9 mouse cellular contexts compared by ENCODE assay signal in the genomic region with DNA sequence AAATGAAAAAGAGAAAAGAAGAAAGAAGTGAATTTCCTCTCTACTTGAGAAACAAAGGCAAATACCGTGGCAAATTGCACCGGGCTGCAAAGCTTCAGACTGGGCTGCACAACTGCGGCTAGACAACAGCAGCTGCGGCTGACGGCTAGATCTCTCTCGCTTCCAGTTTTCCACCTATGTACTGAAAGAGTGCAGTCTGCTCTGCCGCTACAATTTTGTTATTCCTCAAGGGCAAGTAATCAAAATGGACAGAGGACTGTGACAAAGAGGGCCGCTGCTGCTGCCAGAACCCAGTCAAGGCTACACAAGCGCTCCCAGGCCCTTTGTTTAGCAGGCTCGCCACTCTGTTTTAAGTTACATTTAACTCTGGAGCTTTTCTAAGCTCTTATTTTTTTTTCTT. TPM values are rescaled to one million over a fixed set of nuclear protein-coding genes. Genes with fewer than 3 reads are reported as not detected.
DNase-seq lines count a peak whose midpoint lies in the region; ATAC-seq and TF ChIP-seq lines count a peak whose summit lies in the region.
"Had no signal": no experiment of that assay in that cellular context is flagged by ENCODE, and none has a peak within 500 bp of the region (broad histone marks: within the 10 kb centered on the region; RNA-seq: fewer than 3 reads in every experiment).

No protein-coding gene starts in this region.

- no peak for DNase-seq in cerebellum, adult 2 months
- no peak for DNase-seq in cerebellum, adult 9-10 months
- no peak for DNase-seq in lung, postnatal 14 days
- DNase-seq in forebrain, embryonic 14.5 days (ENCODE audit: low spot score), result peak; percentile 49
- no peak for DNase-seq in layer of hippocampus, postnatal 10 days (ENCODE audit: low spot score in 2 of 2)
- DNase-seq in left cerebral cortex, adult 8-10 months (ENCODE audit: low spot score in 2 of 2), result no peak

- no peaks in the 10 kb centered on the region for H3K36me3 ChIP-seq in lung, embryonic 15.5 days
- no peaks in the 10 kb centered on the region for H3K36me3 ChIP-seq in forebrain, embryonic 14.5 days (ENCODE audit: control insufficient read depth, insufficient read depth, low read length)
- H3K36me3 ChIP-seq in midbrain, embryonic 15.5 days (replicated peaks), result no peaks in the 10 kb centered on the region
- H3K36me3 ChIP-seq: intestine, embryonic 15.5 days had no signal

- no peak overlapping the region for H3K4me2 ChIP-seq in lung, embryonic 15.5 days
- no peak overlapping the region for H3K4me2 ChIP-seq in forebrain, embryonic 14.5 days (ENCODE audit: low read length)
- H3K4me2 ChIP-seq in midbrain, embryonic 15.5 days, result no peak overlapping the region
- H3K4me2 ChIP-seq: intestine, embryonic 15.5 days had no signal

- 67% methylated on average over 10 of the region's 10 CpGs for WGBS in cerebellum, adult 2 months
- 68% methylated on average over 10 of the region's 10 CpGs for WGBS in lung, embryonic 15.5 days
- WGBS in forebrain, embryonic 14.5 days, result 34% methylated on average over 10 of the region's 10 CpGs
- WGBS in midbrain, embryonic 15.5 days, result 37% methylated on average over 10 of the region's 10 CpGs

- H3K9me3 ChIP-seq in lung, embryonic 15.5 days, result no peaks in the 10 kb centered on the region
- H3K9me3 ChIP-seq in forebrain, embryonic 14.5 days (replicated peaks; ENCODE audit: control insufficient read depth, low read length), result no peaks in the 10 kb centered on the region
- no peaks in the 10 kb centered on the region for H3K9me3 ChIP-seq in midbrain, embryonic 15.5 days
- H3K9me3 ChIP-seq: intestine, embryonic 15.5 days had no signal

- ATAC-seq in lung, embryonic 15.5 days (ENCODE audit: borderline replicate concordance, extremely low read depth, low FRiP score, low TSS enrichment), result no peak
- 0 out of 2 replicates have a peak, but pooled peaks have one; percentile 24 for ATAC-seq in forebrain, embryonic 14.5 days
- no peak for ATAC-seq in midbrain, embryonic 15.5 days (replicated peaks)
- ATAC-seq: intestine, embryonic 15.5 days had no signal

- peaks cover 52% of the 10 kb centered on the region for H3K4me1 ChIP-seq in cerebellum, adult 2 months (ENCODE audit: control insufficient read depth, insufficient read depth, low read length)
- peaks cover 46% of the 10 kb centered on the region for H3K4me1 ChIP-seq in lung, embryonic 15.5 days
- H3K4me1 ChIP-seq in forebrain, embryonic 14.5 days (ENCODE audit: control insufficient read depth, insufficient read depth, low read length), result peaks cover 35% of the 10 kb centered on the region
- peaks cover 32% of the 10 kb centered on the region for H3K4me1 ChIP-seq in midbrain, embryonic 15.5 days

- no peak overlapping the region for H3K9ac ChIP-seq in lung, embryonic 15.5 days
- H3K9ac ChIP-seq in forebrain, embryonic 14.5 days (ENCODE audit: low read length), result peak overlapping the region; percentile 38; the same call in 1 of the 2 replicates
- no peak overlapping the region for H3K9ac ChIP-seq in midbrain, embryonic 15.5 days
- H3K9ac ChIP-seq: intestine, embryonic 15.5 days had no signal

- peak overlapping the region; percentile 46; the same call in 1 of the 2 replicates for H3K27ac ChIP-seq in cerebellum, adult 2 months (ENCODE audit: insufficient read depth, low read length)
- H3K27ac ChIP-seq in lung, embryonic 15.5 days, result peak overlapping the region; percentile 50; the same call in 1 of the 2 replicates
- peak overlapping the region; percentile 67 for H3K27ac ChIP-seq in forebrain, embryonic 14.5 days (ENCODE audit: low read depth, low read length)
- peak overlapping the region; percentile 43 for H3K27ac ChIP-seq in midbrain, embryonic 15.5 days
- H3K27ac ChIP-seq: intestine, embryonic 15.5 days had no signal

- no peaks in the 10 kb centered on the region for H3K27me3 ChIP-seq in cerebellum, adult 2 months (ENCODE audit: control insufficient read depth, insufficient read depth, low read length)
- H3K27me3 ChIP-seq in lung, embryonic 15.5 days, result no peaks in the 10 kb centered on the region
- H3K27me3 ChIP-seq in forebrain, embryonic 14.5 days (replicated peaks; ENCODE audit: control insufficient read depth, insufficient read depth, low read length), result no peaks in the 10 kb centered on the region
- H3K27me3 ChIP-seq in midbrain, embryonic 15.5 days (replicated peaks), result no peaks in the 10 kb centered on the region
- H3K27me3 ChIP-seq: intestine, embryonic 15.5 days had no signal

- TF ChIP-seq CTCF in cerebellum, adult 2 months (IDR thresholded peaks at IDR 0.05; ENCODE audit: borderline replicate concordance, insufficient read depth, low read depth, low read length), result no peak

- no peak overlapping the region for H3K4me3 ChIP-seq in cerebellum, adult 2 months (replicated peaks; ENCODE audit: insufficient read depth, low read depth, low read length)
- no peak overlapping the region for H3K4me3 ChIP-seq in lung, embryonic 15.5 days
- no peak overlapping the region for H3K4me3 ChIP-seq in forebrain, embryonic 14.5 days (ENCODE audit: low read depth, low read length)
- no peak overlapping the region for H3K4me3 ChIP-seq in midbrain, embryonic 15.5 days
- H3K4me3 ChIP-seq: intestine, embryonic 15.5 days had no signal

- no peak for TF ChIP-seq POLR2A in cerebellum, adult 2 months (IDR thresholded peaks at IDR 0.05; ENCODE audit: borderline replicate concordance, insufficient read depth, low read length)

RNA-seq across cellular contexts. Expression of a gene that starts 35.6 kb away (rescaled TPM):
- 21.7 and 24.8 TPM in 2 replicates for polyA plus RNA-seq in cerebellum, adult 2 months (2012; rRNA removed)
- 22.7 and 26.1 TPM in 2 replicates for polyA plus RNA-seq in lung, embryonic 15.5 days (2015; fragmentation: Nextera tagmentation; extraction: Ambion mirVana)
- 7.9 and 10.6 TPM in 2 replicates for polyA plus RNA-seq in forebrain, embryonic 14.5 days (2014; fragmentation: Nextera tagmentation; extraction: Ambion mirVana)
- 15.6 and 15.7 TPM in 2 replicates for polyA plus RNA-seq in midbrain, embryonic 15.5 days (2015; fragmentation: Nextera tagmentation; extraction: Ambion mirVana)
- total RNA-seq in layer of hippocampus, postnatal 10 days (2021), result 10 to 100 TPM; 21.4 to 25.9 TPM
- 10 to 100 TPM; 14.8 to 15.7 (median 15.5) TPM for total RNA-seq in left cerebral cortex, adult 8-10 months (2022)
